Mouse (Mus musculus) hindbrain, embryonic 15.5 days (tissue): ENCODE measurements at regions not wholly inside any gene's neighbourhood (a gene's known extent, or its start where the extent isn't known, plus 50 kb on each side); places are given as distances from the start of the nearest gene placed in this dataset.

Experiments used
- ATAC-seq: fragments of 200-750 bp; cut with Nextera tagmentation; 2 replicates; pipeline ENCODE4 v1.8.0; 2017; ENCODE audit warnings: low read depth, moderate number of reproducible peaks, moderate TSS enrichment; ENCODE audit not compliant: low FRiP score
- H3K27ac ChIP-seq: fragments of 300-500 bp; sonication (generic); replicated peaks from 2 replicates; pipeline ENCODE4 v1.5.1; 2015; ENCODE audit warnings: mild to moderate bottlenecking, inconsistent platforms
- H3K27me3 ChIP-seq: fragments of 300-500 bp; sonication (generic); 2 replicates; pipeline ENCODE4 v1.6.1; 2015; ENCODE audit warnings: control low read depth, inconsistent platforms
- H3K36me3 ChIP-seq: fragments of 300-500 bp; sonication (generic); 2 replicates; pipeline ENCODE4 v1.6.1; 2015; ENCODE audit warnings: control low read depth, inconsistent platforms
- H3K4me1 ChIP-seq: fragments of 300-500 bp; sonication (generic); replicated peaks from 2 replicates; pipeline ENCODE4 v1.6.1; 2015; ENCODE audit warnings: control low read depth, inconsistent platforms
- H3K4me2 ChIP-seq: fragments of 300-500 bp; sonication (generic); 2 replicates; pipeline ENCODE4 v1.6.1; 2015; ENCODE audit warnings: moderate library complexity, mild to moderate bottlenecking, inconsistent platforms
- H3K4me3 ChIP-seq: fragments of 300-500 bp; sonication (generic); 2 replicates; pipeline ENCODE4 v1.5.1; 2015; ENCODE audit warnings: mild to moderate bottlenecking, inconsistent platforms
- H3K9ac ChIP-seq: fragments of 300-500 bp; sonication (generic); 2 replicates; pipeline ENCODE4 v1.6.1; 2015; ENCODE audit warnings: inconsistent platforms
- H3K9me3 ChIP-seq: fragments of 300-500 bp; sonication (generic); 2 replicates; pipeline ENCODE4 v1.6.1; 2016; ENCODE audit warnings: control low read depth, inconsistent platforms
- WGBS: fragments of 180-500 bp; shearing (Covaris S2); methylation state at CpG from one replicate; pipeline ENCODE4 v1.1.7; 2015; 5-methylcytosine and 5-hydroxymethylcytosine counted together

DNA sequence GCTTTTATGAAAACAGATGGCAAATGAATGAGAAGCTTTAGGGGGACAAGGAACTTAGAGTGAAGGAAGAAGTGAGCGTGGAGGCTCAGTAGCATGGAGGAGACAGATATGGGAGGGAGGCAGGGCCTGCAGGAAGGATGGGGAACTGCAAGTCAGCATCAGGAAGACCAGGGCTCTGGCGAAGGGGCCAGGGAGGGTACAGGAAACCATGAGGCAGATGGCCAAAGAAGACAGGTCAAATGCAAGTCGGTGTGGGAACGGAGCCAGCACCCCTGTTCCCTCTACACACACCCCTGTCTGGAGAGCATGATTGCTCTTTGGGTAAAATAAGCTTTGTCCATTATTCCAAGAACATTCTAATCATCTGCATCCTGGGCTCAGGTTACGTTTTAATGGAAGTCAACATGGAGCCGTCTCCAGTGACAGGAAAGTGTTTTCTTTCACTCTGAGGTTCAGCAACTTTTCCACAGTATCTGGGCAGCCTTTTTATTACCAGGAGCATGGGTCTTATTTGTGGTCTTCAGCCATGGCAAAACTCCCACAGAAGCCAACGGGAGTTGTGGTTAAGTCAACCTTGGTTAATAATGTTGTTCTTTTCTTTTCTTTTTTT lies 370.2 kb upstream of the Gm5148 start:
- H3K4me1 ChIP-seq: no peaks in the 10 kb centered on the region
- H3K27ac ChIP-seq: no peak overlapping the region
- no peak overlapping the region for H3K9ac ChIP-seq
- ATAC-seq: no peak
- H3K4me3 ChIP-seq: no peak overlapping the region
- 80% methylated on average over 7 of the region's 7 CpGs for WGBS
- H3K9me3 ChIP-seq: no peaks in the 10 kb centered on the region
- no peak overlapping the region for H3K4me2 ChIP-seq
- no peaks in the 10 kb centered on the region for H3K27me3 ChIP-seq
- H3K36me3 ChIP-seq: no peaks in the 10 kb centered on the region

GRCm38 (mm10) chr3:38084548-38084947 lies 360.3 kb upstream of the Gm5148 start:
- no peaks in the 10 kb centered on the region for H3K27me3 ChIP-seq
- 68% methylated on average over 6 of the region's 6 CpGs for WGBS
- no peak overlapping the region for H3K4me2 ChIP-seq
- no peak overlapping the region for H3K4me3 ChIP-seq
- ATAC-seq: no peak
- H3K9me3 ChIP-seq: no peaks in the 10 kb centered on the region
- H3K9ac ChIP-seq: no peak overlapping the region
- H3K36me3 ChIP-seq: no peaks in the 10 kb centered on the region
- H3K4me1 ChIP-seq: no peaks in the 10 kb centered on the region
- no peak overlapping the region for H3K27ac ChIP-seq

GRCm38 (mm10) chr3:38082386-38082785 lies 358.1 kb upstream of the Gm5148 start:
- ATAC-seq: no peak
- WGBS: 90% methylated on average over 11 of the region's 11 CpGs
- H3K9ac ChIP-seq: no peak overlapping the region
- H3K4me2 ChIP-seq: no peak overlapping the region
- no peaks in the 10 kb centered on the region for H3K36me3 ChIP-seq
- no peak overlapping the region for H3K4me3 ChIP-seq
- H3K27me3 ChIP-seq: no peaks in the 10 kb centered on the region
- no peak overlapping the region for H3K27ac ChIP-seq
- no peaks in the 10 kb centered on the region for H3K9me3 ChIP-seq
- H3K4me1 ChIP-seq: no peaks in the 10 kb centered on the region

DNA sequence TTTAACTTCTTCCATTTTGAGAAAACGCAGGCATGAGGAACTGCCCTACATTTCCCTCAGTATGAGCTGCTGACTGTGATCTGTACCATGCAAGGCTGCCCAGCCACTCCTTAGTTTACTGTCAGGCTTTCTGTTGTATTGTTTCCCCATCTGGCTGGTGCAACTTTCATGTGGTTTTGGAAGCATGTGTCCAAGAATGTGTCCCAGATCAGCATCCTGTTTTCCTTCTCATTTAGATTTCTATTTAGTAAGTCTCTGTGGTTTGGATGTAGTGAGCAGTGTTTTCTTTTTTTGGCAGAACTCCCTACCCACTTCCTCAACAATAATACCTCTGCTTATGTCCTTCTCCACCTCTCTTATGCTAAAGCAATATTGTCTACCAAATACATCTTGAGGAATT lies 352.5 kb upstream of the Gm5148 start:
- H3K27ac ChIP-seq: no peak overlapping the region
- no peaks in the 10 kb centered on the region for H3K36me3 ChIP-seq
- H3K27me3 ChIP-seq: no peaks in the 10 kb centered on the region

GRCm38 (mm10) chr3:38073946-38074345 lies 349.7 kb upstream of the Gm5148 start:
- Histone ChIP-seq H3K36me3 (no peaks in the 10 kb centered on the region), H3K4me2 (no peak overlapping the region), H3K4me3 (no peak overlapping the region), H3K27me3 (no peaks in the 10 kb centered on the region), H3K4me1 (no peaks in the 10 kb centered on the region), H3K9me3 (no peaks in the 10 kb centered on the region), H3K9ac (no peak overlapping the region), H3K27ac (no peak overlapping the region)
- WGBS: 90% methylated on average over 4 of the region's 4 CpGs
- no peak for ATAC-seq

More for the DNA sequence above, 352.5 kb upstream of the Gm5148 start:
- H3K4me3 ChIP-seq: no peak overlapping the region
- 78% methylated on average over 1 of the region's 1 CpGs for WGBS
- H3K4me1 ChIP-seq: no peaks in the 10 kb centered on the region
- H3K4me2 ChIP-seq: no peak overlapping the region
- no peak for ATAC-seq
- no peaks in the 10 kb centered on the region for H3K9me3 ChIP-seq
- H3K9ac ChIP-seq: no peak overlapping the region

- no peak overlapping the region for H3K9ac ChIP-seq
- no peaks in the 10 kb centered on the region for H3K4me1 ChIP-seq
- no peak overlapping the region for H3K4me2 ChIP-seq
- no peaks in the 10 kb centered on the region for H3K36me3 ChIP-seq
- H3K9me3 ChIP-seq: no peaks in the 10 kb centered on the region
- H3K27ac ChIP-seq: no peak overlapping the region
- no peak overlapping the region for H3K4me3 ChIP-seq
- no peaks in the 10 kb centered on the region for H3K27me3 ChIP-seq
- ATAC-seq: no peak
- 87% methylated on average over 9 of the region's 9 CpGs for WGBS
These were observed 331.3 kb upstream of the Gm5148 start for GRCm38 (mm10) chr3:38055627-38056026.

DNA sequence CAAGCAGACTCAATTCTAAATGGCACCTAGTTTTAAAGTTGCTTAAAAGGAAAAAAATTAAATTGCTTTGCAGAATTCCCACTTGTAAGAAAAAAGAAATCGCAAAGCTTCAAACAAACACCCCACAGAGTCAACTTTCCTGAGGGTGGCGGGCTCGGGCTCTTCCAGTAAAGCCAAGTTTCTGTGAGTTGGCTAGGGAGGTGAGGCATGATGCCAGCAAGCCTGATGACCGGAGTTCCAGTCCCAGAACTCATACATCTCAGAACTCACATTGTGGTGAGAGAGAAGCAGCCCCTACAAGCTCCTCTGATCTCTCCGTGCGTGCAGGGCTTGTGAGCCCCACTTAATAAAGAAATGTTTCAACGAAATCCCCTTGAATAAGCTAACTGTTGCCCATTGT lies 328.7 kb upstream of the Gm5148 start:
- Histone ChIP-seq H3K9ac (no peak overlapping the region), H3K4me3 (no peak overlapping the region), H3K36me3 (no peaks in the 10 kb centered on the region), H3K27me3 (no peaks in the 10 kb centered on the region), H3K4me1 (no peaks in the 10 kb centered on the region), H3K9me3 (no peaks in the 10 kb centered on the region), H3K27ac (no peak overlapping the region), H3K4me2 (no peak overlapping the region)
- no peak for ATAC-seq
- 89% methylated on average over 7 of the region's 7 CpGs for WGBS

- Histone ChIP-seq H3K9me3 (no peaks in the 10 kb centered on the region), H3K9ac (no peak overlapping the region), H3K4me2 (no peak overlapping the region), H3K27ac (no peak overlapping the region), H3K36me3 (no peaks in the 10 kb centered on the region), H3K4me3 (no peak overlapping the region), H3K27me3 (no peaks in the 10 kb centered on the region), H3K4me1 (no peaks in the 10 kb centered on the region)
- no peak for ATAC-seq
- 95% methylated on average over 11 of the region's 11 CpGs for WGBS
These were observed 327.5 kb upstream of the Gm5148 start for GRCm38 (mm10) chr3:38051748-38052147.

DNA sequence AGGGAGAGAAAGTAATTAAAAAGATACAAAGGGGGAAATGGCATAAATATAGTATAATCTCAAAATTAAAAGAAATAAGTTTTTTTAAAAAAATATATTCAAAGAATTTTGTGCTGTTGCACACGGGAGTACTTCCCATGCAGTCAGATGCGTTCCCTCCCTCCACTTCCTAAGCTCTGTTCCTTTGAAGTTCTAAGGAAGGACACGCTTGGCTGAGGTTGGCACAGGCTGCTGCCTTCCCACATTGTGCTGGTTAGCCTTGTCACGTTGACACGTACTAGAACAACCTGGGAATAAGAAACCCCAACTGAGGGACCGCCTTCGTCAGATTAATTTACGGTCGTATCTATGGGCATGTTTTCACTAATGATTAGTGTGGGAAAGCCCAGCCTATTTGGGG lies 326.6 kb upstream of the Gm5148 start:
- H3K4me1 ChIP-seq: peaks cover under 1% of the 10 kb centered on the region; the same call in 1 of the 2 replicates
- H3K27ac ChIP-seq: no peak overlapping the region
- WGBS: 55% methylated on average over 9 of the region's 9 CpGs
- no peak overlapping the region for H3K9ac ChIP-seq
- H3K4me2 ChIP-seq: no peak overlapping the region
- no peaks in the 10 kb centered on the region for H3K9me3 ChIP-seq
- no peak overlapping the region for H3K4me3 ChIP-seq
- H3K27me3 ChIP-seq: no peaks in the 10 kb centered on the region
- no peak for ATAC-seq
- H3K36me3 ChIP-seq: no peaks in the 10 kb centered on the region

GRCm38 (mm10) chr3:38050366-38050765 lies 326.1 kb upstream of the Gm5148 start:
- WGBS: 59% methylated on average over 1 of the region's 1 CpGs
- Histone ChIP-seq H3K4me2 (no peak overlapping the region), H3K4me3 (no peak overlapping the region), H3K9ac (no peak overlapping the region), H3K27ac (no peak overlapping the region), H3K4me1 (peaks cover 6% of the 10 kb centered on the region), H3K27me3 (no peaks in the 10 kb centered on the region), H3K9me3 (no peaks in the 10 kb centered on the region), H3K36me3 (no peaks in the 10 kb centered on the region)
- no peak for ATAC-seq

GRCm38 (mm10) chr3:38049290-38049689 lies 325.0 kb upstream of the Gm5148 start:
- H3K36me3 ChIP-seq: no peaks in the 10 kb centered on the region
- ATAC-seq: no peak; the same call in 1 of the 2 replicates
- no peak overlapping the region for H3K27ac ChIP-seq
- H3K4me1 ChIP-seq: peaks cover 6% of the 10 kb centered on the region
- no peaks in the 10 kb centered on the region for H3K27me3 ChIP-seq
- H3K9me3 ChIP-seq: no peaks in the 10 kb centered on the region
- no peak overlapping the region for H3K4me3 ChIP-seq
- H3K4me2 ChIP-seq: no peak overlapping the region
- 69% methylated on average over 2 of the region's 2 CpGs for WGBS
- no peak overlapping the region for H3K9ac ChIP-seq

- Histone ChIP-seq H3K9ac (no peak overlapping the region), H3K4me3 (no peak overlapping the region), H3K4me2 (no peak overlapping the region), H3K4me1 (peaks cover 6% of the 10 kb centered on the region), H3K36me3 (no peaks in the 10 kb centered on the region), H3K9me3 (no peaks in the 10 kb centered on the region), H3K27ac (no peak overlapping the region), H3K27me3 (no peaks in the 10 kb centered on the region)
- no peak for ATAC-seq
- WGBS: 89% methylated on average over 4 of the region's 4 CpGs
These were observed 323.2 kb upstream of the Gm5148 start for GRCm38 (mm10) chr3:38047445-38047844.

GRCm38 (mm10) chr3:38046611-38047010 lies 322.3 kb upstream of the Gm5148 start:
- no peak overlapping the region for H3K4me3 ChIP-seq
- H3K27ac ChIP-seq: no peak overlapping the region
- 72% methylated on average over 4 of the region's 4 CpGs for WGBS
- no peak overlapping the region for H3K9ac ChIP-seq
- no peaks in the 10 kb centered on the region for H3K27me3 ChIP-seq
- H3K9me3 ChIP-seq: no peaks in the 10 kb centered on the region
- H3K4me2 ChIP-seq: no peak overlapping the region
- no peaks in the 10 kb centered on the region for H3K36me3 ChIP-seq
- H3K4me1 ChIP-seq: peaks cover 6% of the 10 kb centered on the region
- no peak for ATAC-seq
